Mouse (Mus musculus): ENCODE data around the gene Abca12. TPM values are rescaled to one million over a fixed set of nuclear protein-coding genes. Genes with fewer than 3 reads are reported as not detected.

Abca12 gene
- total and polyA plus RNA-seq, 3 experiments: 0.04 to 0.16 (median 0.08) TPM

- Histone ChIP-seq H3K27me3 (replicated peaks) (no peaks in the 10 kb centered on the region), H3K4me1 (ENCODE audit: control insufficient read depth in 1 of 2, insufficient read depth in 2 of 2) (peaks cover 0 to 7% of the 10 kb centered on the region in 2 experiments; a peak in 2 of 4 replicates), H3K36me3 (replicated peaks in 1 of 2; ENCODE audit: control insufficient read depth in 1 of 2, insufficient read depth in 1 of 2, low read length in 1 of 2) (no peaks in the 10 kb centered on the region), H3K4me2 (ENCODE audit: insufficient read depth, low read depth, poor library complexity, severe bottlenecking) (no peak overlapping the region), H3K27ac (ENCODE audit: insufficient read depth, low read depth) (no peak overlapping the region), H3K9me3 (replicated peaks; ENCODE audit: low read length) (no peaks in the 10 kb centered on the region), H3K9ac (ENCODE audit: insufficient read depth, low read depth) (no peak overlapping the region), H3K79me2 (replicated peaks; ENCODE audit: control insufficient read depth, extremely low read depth, insufficient read depth, poor library complexity, severe bottlenecking) (no peaks in the 10 kb centered on the region), H3K4me3 (replicated peaks in 1 of 3; ENCODE audit: low read depth in 2 of 3, low read length in 2 of 3, poor library complexity in 1 of 3) (no peak overlapping the region)
- TF ChIP-seq GABPA (IDR thresholded peaks at IDR 0.05; ENCODE audit: insufficient replicate concordance, low read depth, low read length) (no peak), JUND (conservative IDR thresholded peaks at IDR 0.05; ENCODE audit: low read depth, low read length) (no peak), E2F4 (IDR thresholded peaks at IDR 0.05; ENCODE audit: insufficient replicate concordance, low read depth, low read length) (no peak), MAFK (IDR thresholded peaks at IDR 0.05; ENCODE audit: insufficient replicate concordance, low read length) (no peak), USF1 (IDR thresholded peaks at IDR 0.05; ENCODE audit: low read depth, low read length) (no peak), POLR2AphosphoS2 (IDR thresholded peaks at IDR 0.05; ENCODE audit: low read depth, low read length) (no peak), JUN (IDR thresholded peaks at IDR 0.05; ENCODE audit: insufficient read depth, low read depth, low read length) (no peak), POLR2A (IDR thresholded peaks at IDR 0.05; ENCODE audit: low read depth, low read length) (no peak), ETS1 (conservative IDR thresholded peaks at IDR 0.05; ENCODE audit: low read depth, low read length) (no peak), MAZ (IDR thresholded peaks at IDR 0.05; ENCODE audit: low read depth, low read length) (no peak), MYC (IDR thresholded peaks at IDR 0.05; ENCODE audit: low read depth, low read length) (no peak), UBTF (IDR thresholded peaks at IDR 0.05; ENCODE audit: low read depth, low read length) (no peak), SIN3A (IDR thresholded peaks at IDR 0.05; ENCODE audit: low read length) (no peak), PAX5 (IDR thresholded peaks at IDR 0.05; ENCODE audit: low read length) (no peak), TCF12 (IDR thresholded peaks at IDR 0.05; ENCODE audit: low read depth, low read length) (no peak), RCOR1 (conservative IDR thresholded peaks at IDR 0.05; ENCODE audit: low read depth, low read length) (no peak), ELF1 (IDR thresholded peaks at IDR 0.05; ENCODE audit: low read depth, low read length) (no peak), CHD1 (IDR thresholded peaks at IDR 0.05; ENCODE audit: low read depth, low read length) (no peak)
- in situ Hi-C loops (cut with MboI; ENCODE audit: low pct_ligation_motif_present, low pct_unique_long_range_greater_than_20kb, low sequenced_read_pairs) (no loop called here), dilution Hi-C loops (cut with MboI; ENCODE audit: extremely low pct_ligation_motif_present, extremely low pct_unique_long_range_greater_than_20kb, low sequenced_read_pairs) (no loop called here)
- DNase-seq (ENCODE audit: extremely low read depth): no peak
Observed at GRCm38 (mm10) chr1:71312171-71312570, 102.5 kb downstream of the Abca12 start.

GRCm38 (mm10) chr1:71310614-71311013, 104.1 kb downstream of the Abca12 start:
- Histone ChIP-seq H3K27me3 (replicated peaks) (no peaks in the 10 kb centered on the region), H3K4me3 (replicated peaks in 1 of 3; ENCODE audit: low read depth in 2 of 3, low read length in 2 of 3, poor library complexity in 1 of 3) (no peak overlapping the region), H3K4me2 (ENCODE audit: insufficient read depth, low read depth, poor library complexity, severe bottlenecking) (no peak overlapping the region), H3K36me3 (replicated peaks in 1 of 2; ENCODE audit: control insufficient read depth in 1 of 2, insufficient read depth in 1 of 2, low read length in 1 of 2) (no peaks in the 10 kb centered on the region), H3K9me3 (replicated peaks; ENCODE audit: low read length) (no peaks in the 10 kb centered on the region), H3K27ac (ENCODE audit: insufficient read depth, low read depth) (no peak overlapping the region), H3K4me1 (ENCODE audit: control insufficient read depth in 1 of 2, insufficient read depth in 2 of 2) (peaks cover 0 to 18% of the 10 kb centered on the region in 2 experiments; a peak in 2 of 4 replicates), H3K79me2 (replicated peaks; ENCODE audit: control insufficient read depth, extremely low read depth, insufficient read depth, poor library complexity, severe bottlenecking) (no peaks in the 10 kb centered on the region), H3K9ac (ENCODE audit: insufficient read depth, low read depth) (no peak overlapping the region)
- dilution Hi-C loops (cut with MboI; ENCODE audit: extremely low pct_ligation_motif_present, extremely low pct_unique_long_range_greater_than_20kb, low sequenced_read_pairs) (no loop called here), in situ Hi-C loops (cut with MboI; ENCODE audit: low pct_ligation_motif_present, low pct_unique_long_range_greater_than_20kb, low sequenced_read_pairs) (no loop called here)
- DNase-seq (ENCODE audit: extremely low read depth): no peak
- TF ChIP-seq ELF1 (IDR thresholded peaks at IDR 0.05; ENCODE audit: low read depth, low read length) (no peak), JUND (conservative IDR thresholded peaks at IDR 0.05; ENCODE audit: low read depth, low read length) (no peak), JUN (IDR thresholded peaks at IDR 0.05; ENCODE audit: insufficient read depth, low read depth, low read length) (no peak), RAD21 (IDR thresholded peaks at IDR 0.05; ENCODE audit: low read depth, low read length) (no peak), MAZ (IDR thresholded peaks at IDR 0.05; ENCODE audit: low read depth, low read length) (no peak), CHD2 (IDR thresholded peaks at IDR 0.05; ENCODE audit: low read length) (no peak), HCFC1 (IDR thresholded peaks at IDR 0.05; ENCODE audit: low read depth, low read length) (no peak), TCF12 (IDR thresholded peaks at IDR 0.05; ENCODE audit: low read depth, low read length) (no peak)

Data from CH12.LX (cell line).